Mouse (Mus musculus) heart, embryonic 14.5 days (tissue): ENCODE data around the gene Gm5105. TPM values are rescaled to one million over a fixed set of nuclear protein-coding genes. Genes with fewer than 3 reads are reported as not detected.

Source experiments
- ATAC-seq: fragments of 200-750 bp; cut with Nextera tagmentation; 2 replicates; pipeline ENCODE4 v1.8.0; 2017; ENCODE audit warnings: low read depth, moderate TSS enrichment; ENCODE audit not compliant: insufficient number of reproducible peaks, insufficient read depth, low FRiP score
- H3K27ac ChIP-seq, 2 experiments: fragments of 200-500 bp in 1 of 2; fragments of 300-500 bp in 1 of 2; sonication (generic) in 1 of 2; replicated peaks in 1 of 2; 2 replicates each; pipeline ENCODE4 v1.5.1; 2012 to 2014; ENCODE audit warnings: low read depth in 2 of 2, low read length in 2 of 2, control low read depth in 1 of 2, mild to moderate bottlenecking in 1 of 2, mixed read lengths in 1 of 2; ENCODE audit not compliant: control insufficient read depth in 1 of 2, insufficient read depth in 1 of 2
- H3K27me3 ChIP-seq: fragments of 300-500 bp; sonication (generic); 2 replicates; pipeline ENCODE4 v1.6.1; 2014; ENCODE audit warnings: mild to moderate bottlenecking, low read length, control low read depth; ENCODE audit not compliant: control insufficient read depth, insufficient read depth
- H3K36me3 ChIP-seq: fragments of 300-500 bp; sonication (generic); 2 replicates; pipeline ENCODE4 v1.6.1; 2014; ENCODE audit warnings: mild to moderate bottlenecking, control low read depth, low read length, mixed read lengths; ENCODE audit not compliant: control insufficient read depth, insufficient read depth
- H3K4me1 ChIP-seq, 2 experiments: fragments of 200-500 bp in 1 of 2; fragments of 300-500 bp in 1 of 2; sonication (generic) in 1 of 2; 2 replicates each; pipeline ENCODE4 v1.6.1; 2012 to 2014; ENCODE audit warnings: low read length in 2 of 2, control low read depth in 1 of 2, mixed read lengths in 1 of 2; ENCODE audit not compliant: control insufficient read depth in 2 of 2, insufficient read depth in 2 of 2
- H3K4me2 ChIP-seq: fragments of 300-500 bp; sonication (generic); 2 replicates; pipeline ENCODE4 v1.6.1; 2014; ENCODE audit warnings: mild to moderate bottlenecking, low read length
- H3K4me3 ChIP-seq, 2 experiments: fragments of 200-500 bp in 1 of 2; fragments of 300-500 bp in 1 of 2; sonication (generic) in 1 of 2; 2 replicates each; pipeline ENCODE4 v1.5.1; 2012 to 2014; ENCODE audit warnings: low read length in 2 of 2, mild to moderate bottlenecking in 2 of 2, control low read depth in 1 of 2, low read depth in 1 of 2, moderate library complexity in 1 of 2; ENCODE audit not compliant: control insufficient read depth in 1 of 2, insufficient read depth in 1 of 2
- H3K9ac ChIP-seq: fragments of 300-500 bp; sonication (generic); 2 replicates; pipeline ENCODE4 v1.6.1; 2014; ENCODE audit warnings: mild to moderate bottlenecking, low read length
- H3K9me3 ChIP-seq: fragments of 300-500 bp; sonication (generic); 2 replicates; pipeline ENCODE4 v1.6.1; 2016; ENCODE audit warnings: low read length, control low read depth; ENCODE audit not compliant: control insufficient read depth
- WGBS: fragments of 180-500 bp; shearing (Covaris S2); extraction: QIAGEN DNeasy Blood & Tissue Kit; methylation state at CpG from one replicate; pipeline ENCODE4 v1.1.7; 2014; 5-methylcytosine and 5-hydroxymethylcytosine counted together
- polyA plus RNA-seq: library from polyadenylated mRNA; unstranded; fragments of >200 nt; fragmentation: Nextera tagmentation; extraction: Ambion mirVana; gene quantifications from 2 replicates; pipeline ENCODE4 v1.2.1, GENCODE M21; 2014

Gm5105 gene
- polyA plus RNA-seq, 1 experiment from 2014 or later, result 0.57 TPM

GRCm38 (mm10) chr3:138078701-138079100 is 11.5 kb upstream of the Gm5105 start:
- H3K36me3 ChIP-seq, result peaks cover 50% of the 10 kb centered on the region
- H3K4me1 ChIP-seq, result peaks cover 11 to 34% of the 10 kb centered on the region in 2 experiments
- no peaks in the 10 kb centered on the region for H3K9me3 ChIP-seq
- no peak for ATAC-seq
- no peaks in the 10 kb centered on the region for H3K27me3 ChIP-seq
- 38% methylated on average over 1 of the region's 1 CpGs for WGBS
- H3K9ac ChIP-seq, result no peak overlapping the region
- no peak overlapping the region for H3K4me3 ChIP-seq
- H3K4me2 ChIP-seq, result no peak overlapping the region
- H3K27ac ChIP-seq, result no peak overlapping the region

GRCm38 (mm10) chr3:138077476-138078340 is 10.5 kb upstream of the Gm5105 start:
- ATAC-seq, result no peak
- no peaks in the 10 kb centered on the region for H3K9me3 ChIP-seq
- 81% methylated on average over 11 of the region's 11 CpGs for WGBS
- H3K4me2 ChIP-seq, result no peak overlapping the region
- H3K27ac ChIP-seq, result no peak overlapping the region; a peak in 1 of 4 replicates
- peaks cover 50% of the 10 kb centered on the region for H3K36me3 ChIP-seq
- peaks cover 6 to 24% of the 10 kb centered on the region in 2 experiments for H3K4me1 ChIP-seq
- no peaks in the 10 kb centered on the region for H3K27me3 ChIP-seq
- H3K9ac ChIP-seq, result no peak overlapping the region
- H3K4me3 ChIP-seq, result no peak overlapping the region

- ATAC-seq, result peak; percentile 69
- Histone ChIP-seq H3K4me2 (peak overlapping the region; percentile 42), H3K9me3 (no peaks in the 10 kb centered on the region), H3K4me1 (peaks cover 12 to 23% of the 10 kb centered on the region in 2 experiments), H3K4me3 (peak overlapping the region in 1 of 2 experiments; percentile 17; a peak in 1 of 4 replicates), H3K27me3 (no peaks in the 10 kb centered on the region), H3K27ac (peak overlapping the region; percentile 38 to 79), H3K9ac (peak overlapping the region; percentile 47), H3K36me3 (peaks cover 31% of the 10 kb centered on the region)
- 27% methylated on average over 8 of the region's 8 CpGs for WGBS
Measured at GRCm38 (mm10) chr3:138075209-138075608, 8.0 kb upstream of the Gm5105 start.

GRCm38 (mm10) chr3:138074214-138074613 is 7.0 kb upstream of the Gm5105 start:
- WGBS, result 83% methylated on average over 1 of the region's 1 CpGs
- peak overlapping the region in 1 of 2 experiments; percentile 79; a peak in 1 of 4 replicates for H3K27ac ChIP-seq
- ATAC-seq, result no peak
- peaks cover 15 to 32% of the 10 kb centered on the region in 2 experiments for H3K4me1 ChIP-seq
- H3K4me2 ChIP-seq, result peak overlapping the region; percentile 80
- peaks cover 21% of the 10 kb centered on the region for H3K36me3 ChIP-seq
- H3K9ac ChIP-seq, result no peak overlapping the region; the same call in 1 of the 2 replicates
- H3K4me3 ChIP-seq, result no peak overlapping the region; a peak in 1 of 4 replicates
- H3K27me3 ChIP-seq, result no peaks in the 10 kb centered on the region
- H3K9me3 ChIP-seq, result no peaks in the 10 kb centered on the region

GRCm38 (mm10) chr3:138071476-138072073 is 4.4 kb upstream of the Gm5105 start:
- H3K4me3 ChIP-seq, result peak overlapping the region; percentile 45 to 50
- peak overlapping the region; percentile 80 for H3K4me2 ChIP-seq

GRCm38 (mm10) chr3:138071004-138071403 is 3.8 kb upstream of the Gm5105 start:
- H3K4me2 ChIP-seq, result peak overlapping the region; percentile 80
- ATAC-seq, result no peak
- no peaks in the 10 kb centered on the region for H3K9me3 ChIP-seq
- peak overlapping the region; percentile 45 to 50; a peak in 3 of 4 replicates for H3K4me3 ChIP-seq
- H3K27me3 ChIP-seq, result no peaks in the 10 kb centered on the region
- H3K27ac ChIP-seq, result peak overlapping the region; percentile 26 to 97
- H3K36me3 ChIP-seq, result no peaks in the 10 kb centered on the region
- WGBS, result 19% methylated on average over 1 of the region's 1 CpGs
- peaks cover 24 to 42% of the 10 kb centered on the region in 2 experiments for H3K4me1 ChIP-seq
- H3K9ac ChIP-seq, result peak overlapping the region; percentile 87

More at GRCm38 (mm10) chr3:138071476-138072073, 4.4 kb upstream of the Gm5105 start:
- Histone ChIP-seq H3K9me3 (no peaks in the 10 kb centered on the region), H3K27me3 (no peaks in the 10 kb centered on the region), H3K36me3 (peaks cover under 1% of the 10 kb centered on the region), H3K9ac (peak overlapping the region; percentile 87), H3K4me1 (peaks cover 21 to 42% of the 10 kb centered on the region in 2 experiments), H3K27ac (peak overlapping the region; percentile 26 to 97)
- 42% methylated on average over 10 of the region's 10 CpGs for WGBS
- ATAC-seq, result no peak

GRCm38 (mm10) chr3:138069756-138070511 is 2.7 kb upstream of the Gm5105 start:
- Histone ChIP-seq H3K27ac (peak overlapping the region; percentile 79 to 97), H3K9ac (peak overlapping the region; percentile 87), H3K36me3 (no peaks in the 10 kb centered on the region), H3K9me3 (no peaks in the 10 kb centered on the region), H3K4me3 (peak overlapping the region; percentile 40 to 50), H3K27me3 (no peaks in the 10 kb centered on the region), H3K4me1 (peaks cover 27 to 42% of the 10 kb centered on the region in 2 experiments; a peak in 3 of 4 replicates), H3K4me2 (peak overlapping the region; percentile 80)
- ATAC-seq, result no peak
- WGBS, result 40% methylated on average over 18 of the region's 18 CpGs
